Mouse (Mus musculus) cerebellum, adult 11-12 months (tissue): ENCODE measurements around the gene Slc22a20.
A peak's percentile ranks its signal among the peaks of the same experiment; 100 is the strongest.

Experiments
- DNase-seq: peaks from one replicate; pipeline ENCODE4 v3.0.0; 2022

The Slc22a20 gene

DNA sequence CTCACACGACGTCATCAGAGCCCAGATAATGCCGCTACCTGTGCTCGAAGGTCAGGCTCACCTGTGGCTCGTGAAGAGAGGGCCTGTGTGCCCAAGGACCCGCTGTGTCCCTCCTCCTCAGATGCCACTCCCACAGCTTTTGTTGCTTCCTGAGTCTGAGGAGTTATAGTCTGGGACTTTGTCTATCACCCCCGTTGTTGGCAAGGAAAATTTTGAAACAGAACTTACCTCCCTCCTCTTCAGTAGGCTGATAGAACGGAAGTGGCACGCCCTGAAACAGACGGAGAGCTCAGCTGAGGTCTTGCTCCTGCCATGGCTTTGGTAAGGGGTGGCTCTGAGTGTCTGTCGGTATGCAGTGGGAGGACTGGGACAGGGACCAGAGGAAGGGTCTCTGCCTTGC is 35.7 kb downstream of the Slc22a20 start:
- DNase-seq = no peak

DNA sequence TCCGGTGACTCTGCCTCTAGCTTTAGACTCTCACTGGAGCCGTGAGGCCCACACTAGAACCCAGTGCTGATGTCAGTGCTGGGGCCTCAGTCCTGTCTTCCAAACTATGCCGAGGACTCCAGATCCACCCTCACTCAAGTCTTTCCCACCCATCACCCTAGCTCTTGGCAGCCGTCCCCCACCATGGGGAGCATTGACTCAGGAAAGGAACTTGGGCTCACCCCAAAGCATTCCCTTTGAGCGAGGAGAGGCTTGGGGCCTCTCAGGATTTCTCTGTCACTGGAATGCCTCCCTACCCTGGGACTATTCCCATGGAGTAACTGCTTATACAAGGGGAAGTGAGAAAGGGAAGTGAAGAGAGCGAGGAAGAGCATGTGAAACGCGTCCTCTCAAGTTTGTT is 40.1 kb downstream of the Slc22a20 start:
- DNase-seq = no peak

DNA sequence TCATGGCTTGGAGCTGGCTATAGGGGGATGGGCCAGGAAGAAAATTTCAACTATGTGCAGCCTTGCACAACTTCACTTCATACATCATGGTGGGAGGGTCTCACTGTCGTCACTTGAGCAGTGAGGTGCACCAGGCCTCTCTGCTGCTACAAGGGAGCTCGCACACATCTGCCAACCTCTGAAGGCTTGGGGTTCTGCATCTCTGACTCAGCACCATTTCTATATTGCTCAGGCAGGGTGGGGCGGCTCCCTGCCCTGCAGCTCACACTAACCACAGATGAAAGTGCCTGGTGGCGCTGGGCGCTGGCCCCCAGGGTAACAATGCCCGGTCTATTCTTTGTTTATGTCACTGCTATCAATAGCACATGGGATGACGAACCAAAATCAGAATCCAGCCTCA is 40.9 kb downstream of the Slc22a20 start:
- peak; percentile 41 for DNase-seq

DNA sequence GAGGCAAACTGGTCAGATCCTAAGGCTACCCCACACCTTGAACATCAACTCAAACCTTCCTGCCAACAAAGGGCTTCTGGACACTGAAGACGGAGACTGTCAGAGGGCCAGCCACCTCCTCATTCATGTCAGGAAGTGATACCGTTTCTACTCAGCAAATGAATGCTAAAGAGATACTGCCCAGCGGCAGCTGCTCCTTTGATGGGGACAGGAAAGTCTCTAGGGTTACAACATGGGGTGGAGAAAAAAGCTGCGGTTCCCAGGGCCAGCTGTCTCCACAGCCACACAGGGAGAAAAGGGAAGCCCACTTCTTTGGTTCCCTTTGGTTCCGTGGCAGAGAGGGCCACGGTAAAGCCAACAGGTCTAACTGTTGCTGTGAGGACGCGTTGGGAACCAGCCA is 41.8 kb downstream of the Slc22a20 start:
- no peak for DNase-seq

DNA sequence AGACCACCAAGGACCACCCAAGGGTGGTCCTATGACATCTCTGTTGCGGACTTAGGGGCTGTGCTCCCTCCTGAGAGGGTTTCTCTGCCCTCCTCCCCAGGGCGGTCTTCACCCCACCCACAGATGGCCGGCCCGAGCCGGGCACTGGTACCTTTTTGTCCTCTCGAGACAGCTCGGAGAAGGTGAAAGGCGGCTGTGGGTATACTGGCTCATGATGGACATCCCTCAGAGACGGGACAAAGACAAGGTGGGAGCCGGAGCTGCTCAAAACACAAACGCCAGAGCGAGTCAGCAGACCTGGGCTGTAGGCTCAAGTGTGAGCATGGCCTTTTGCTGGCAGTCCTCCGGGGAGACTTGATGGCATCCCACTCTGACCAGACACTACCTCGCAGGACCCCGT is 42.5 kb downstream of the Slc22a20 start:
- no peak for DNase-seq

DNA sequence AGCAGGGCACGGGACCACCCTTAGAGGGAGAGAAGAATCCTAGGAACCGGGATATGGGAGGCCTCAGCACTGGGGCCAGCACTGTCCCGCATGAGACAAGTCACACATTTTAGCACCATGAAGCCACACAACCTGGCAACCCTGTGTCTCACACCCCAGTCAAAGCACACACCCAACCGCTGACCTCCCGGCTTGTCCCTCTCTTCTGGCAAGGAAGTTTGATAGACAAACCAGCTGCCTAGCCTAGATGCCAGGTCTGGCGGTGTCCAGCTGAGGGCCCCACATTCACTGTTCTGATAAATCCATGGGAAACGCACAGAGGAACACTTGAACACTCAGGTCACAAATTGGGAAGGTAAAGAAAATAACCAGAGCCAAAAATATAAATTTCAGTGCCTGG is 43.4 kb downstream of the Slc22a20 start:
- DNase-seq = no peak

DNA sequence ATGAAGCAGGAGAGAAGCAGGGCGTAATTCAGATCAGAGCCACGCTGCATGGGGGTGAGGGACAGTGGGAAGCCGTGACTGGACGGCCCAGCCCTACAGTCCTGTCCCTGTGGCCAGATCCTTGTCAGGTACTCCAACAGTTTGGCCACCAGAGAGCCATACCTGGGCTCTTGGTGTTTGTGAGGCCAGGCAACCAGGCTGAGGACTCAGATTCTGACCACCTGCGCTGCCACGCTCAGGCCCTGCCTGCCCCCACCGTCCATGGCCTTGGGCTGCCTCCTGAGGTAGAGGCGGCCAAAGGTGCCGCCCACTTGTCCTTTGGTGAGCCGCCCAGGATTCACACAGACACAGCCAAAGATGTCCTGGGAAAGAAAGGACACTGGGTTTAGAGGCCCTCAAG is 45.3 kb downstream of the Slc22a20 start:
- peak; percentile 49 for DNase-seq

DNA sequence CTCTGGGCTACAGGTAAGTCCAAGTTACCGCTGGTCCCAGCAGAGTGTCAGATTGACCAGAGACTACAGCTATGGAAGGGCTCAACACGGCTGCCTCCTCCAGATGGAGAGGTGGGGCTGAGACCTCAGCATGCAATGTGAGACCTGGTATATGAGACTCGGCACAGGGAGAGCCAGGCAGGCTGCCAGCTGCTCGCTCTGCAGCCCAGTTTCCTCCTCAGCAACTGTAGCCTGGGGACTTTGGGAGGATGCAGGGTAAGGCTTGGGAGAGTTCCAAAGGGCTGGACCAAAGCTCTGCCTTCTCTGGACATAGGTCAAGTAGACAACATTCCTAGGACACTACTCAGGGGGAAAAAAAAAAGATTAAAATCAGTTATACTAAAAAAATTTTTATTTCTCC is 45.8 kb downstream of the Slc22a20 start:
- peak; percentile 93 for DNase-seq

DNA sequence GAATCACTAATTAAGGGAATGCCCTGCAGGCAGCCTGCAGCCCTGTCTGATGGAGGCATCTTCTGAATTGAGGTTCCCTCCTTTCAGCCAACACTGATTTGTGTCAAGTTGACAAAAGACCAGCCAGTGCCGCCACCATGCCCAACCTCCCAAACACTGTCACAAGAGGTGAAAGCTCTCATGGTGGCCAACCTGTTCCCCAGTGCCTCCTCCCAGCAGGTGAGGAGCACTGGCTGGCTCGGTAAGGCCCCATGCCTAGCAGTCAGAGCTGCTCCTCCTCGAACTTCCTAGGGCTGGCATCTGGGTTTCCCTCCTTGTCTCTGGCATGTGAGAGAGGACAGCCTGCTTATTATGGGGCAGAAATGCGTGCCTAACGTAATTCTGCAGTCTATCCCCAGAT is 46.2 kb downstream of the Slc22a20 start:
- DNase-seq = peak; percentile 57

DNA sequence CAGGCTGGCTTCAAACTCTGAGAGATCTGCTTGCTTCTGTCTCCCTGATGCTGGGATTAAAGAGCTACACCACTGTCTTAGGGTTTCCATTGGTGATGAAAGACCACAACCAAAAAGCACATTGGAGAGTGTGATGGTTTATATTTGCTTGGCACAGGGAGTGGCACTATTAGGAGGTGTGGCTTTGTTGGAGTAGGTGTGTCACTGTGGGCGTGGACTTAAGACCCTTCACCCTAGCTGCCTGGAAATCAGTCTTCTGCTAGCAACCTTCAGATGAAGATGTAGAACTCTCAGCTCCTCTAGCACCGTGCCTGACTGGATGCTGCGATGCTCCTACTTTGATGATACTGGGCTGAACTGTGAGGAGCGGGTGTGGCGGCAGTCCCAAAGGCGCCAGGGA is 47.4 kb downstream of the Slc22a20 start:
- DNase-seq = no peak

DNA sequence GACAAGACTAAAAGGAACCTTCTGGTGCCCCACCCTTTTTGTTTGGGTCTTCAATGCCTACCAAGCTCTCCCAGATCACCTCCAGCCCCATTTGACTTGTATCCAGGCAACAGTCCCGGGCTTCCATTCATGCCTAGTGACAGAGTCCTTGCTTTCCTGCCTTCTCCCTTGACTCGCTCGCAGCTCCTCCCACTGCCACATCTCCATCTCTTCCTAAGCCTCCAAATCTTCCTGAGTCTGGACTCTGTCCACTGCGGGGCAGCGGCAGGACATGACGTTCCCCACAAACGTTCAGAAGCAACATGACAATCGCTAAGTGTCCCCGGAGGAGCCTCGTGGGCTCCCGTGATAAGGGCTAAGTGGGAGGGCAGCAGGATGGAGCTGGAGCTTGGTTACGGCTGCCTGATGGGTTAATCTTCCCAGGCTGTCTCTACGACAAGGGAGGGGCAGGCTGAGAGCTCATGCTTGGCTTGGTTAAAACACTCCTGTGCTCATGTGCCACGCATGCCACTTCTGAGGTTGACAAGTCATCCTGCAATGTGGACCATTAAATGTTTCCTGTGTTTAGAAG is 48.0 kb downstream of the Slc22a20 start:
- no peak for DNase-seq

DNA sequence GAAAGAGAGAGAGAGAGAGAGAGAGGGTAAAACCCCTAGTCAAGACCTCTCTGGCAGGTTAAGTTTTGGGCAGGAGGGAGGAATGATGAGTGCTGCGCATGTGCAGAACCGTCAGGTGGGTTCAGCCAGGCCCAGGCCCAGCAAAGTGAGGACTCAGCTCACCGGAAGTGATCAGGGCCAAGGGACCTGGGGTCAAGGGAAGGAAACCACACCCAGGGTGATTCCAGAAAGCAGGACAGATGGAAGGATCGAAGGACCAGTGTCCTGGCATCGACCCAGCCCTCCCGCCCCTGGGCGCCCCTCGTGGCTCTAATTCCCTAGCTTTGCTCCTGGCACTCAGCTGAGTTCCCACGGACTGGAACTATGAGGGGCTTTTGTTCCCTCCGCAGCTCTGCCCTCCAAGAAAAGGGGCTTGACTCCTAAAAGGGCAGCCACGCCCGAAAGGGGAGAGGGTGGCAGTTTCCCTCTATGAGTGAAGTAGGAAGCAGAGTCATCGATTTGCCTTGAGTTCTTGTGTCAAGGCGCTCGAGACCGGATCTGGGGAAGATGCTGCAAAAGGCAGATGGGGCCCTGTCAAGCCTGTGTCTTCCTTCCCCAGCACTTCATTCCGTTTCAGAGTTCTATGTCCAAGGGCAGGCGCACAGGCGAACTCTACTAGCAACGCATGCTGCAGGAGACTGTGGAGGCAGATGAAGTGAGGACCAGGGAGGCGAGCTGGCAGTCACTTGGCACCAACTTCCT is 48.7 kb downstream of the Slc22a20 start:
- peak; percentile 23 for DNase-seq

DNA sequence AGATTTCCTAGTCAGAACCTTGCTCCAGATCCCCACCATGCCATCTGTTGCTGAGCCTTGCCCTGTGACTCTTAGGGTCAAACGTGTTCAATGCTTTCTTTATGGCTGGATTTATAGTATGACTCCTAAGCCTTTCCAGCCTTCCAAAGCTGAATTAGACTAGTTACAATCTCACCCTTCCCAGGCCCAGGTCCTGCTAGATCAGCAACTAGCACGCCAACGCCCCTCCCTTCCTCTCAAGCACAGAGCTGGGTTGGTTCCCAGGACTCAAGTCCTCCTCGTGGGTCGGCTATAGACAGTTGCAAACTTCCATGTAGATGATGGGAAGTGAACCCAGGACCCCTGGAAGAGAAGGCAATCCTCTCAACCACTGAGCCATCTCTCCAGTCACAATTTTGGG is 50.3 kb downstream of the Slc22a20 start:
- DNase-seq = no peak

DNA sequence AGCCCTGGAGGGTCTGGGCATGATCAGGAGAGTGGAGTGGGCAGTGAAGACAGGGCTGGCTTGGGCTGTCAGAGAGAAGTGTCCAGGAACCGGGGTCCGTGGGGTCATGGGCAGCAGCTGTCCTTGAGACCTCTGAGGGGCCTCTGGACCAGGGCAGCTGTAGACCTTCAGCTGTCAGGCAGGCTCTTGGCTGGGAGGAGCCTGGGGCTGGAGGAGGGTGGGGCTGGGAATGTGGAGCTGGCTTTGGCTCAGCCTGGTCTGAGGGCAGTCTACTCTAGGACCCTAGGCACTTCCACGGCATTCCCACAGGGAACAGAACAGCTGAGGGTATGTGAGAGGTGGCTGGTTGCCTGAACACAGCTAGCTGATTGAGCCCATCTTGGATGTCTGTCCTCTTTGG is 50.7 kb downstream of the Slc22a20 start:
- DNase-seq = no peak

DNA sequence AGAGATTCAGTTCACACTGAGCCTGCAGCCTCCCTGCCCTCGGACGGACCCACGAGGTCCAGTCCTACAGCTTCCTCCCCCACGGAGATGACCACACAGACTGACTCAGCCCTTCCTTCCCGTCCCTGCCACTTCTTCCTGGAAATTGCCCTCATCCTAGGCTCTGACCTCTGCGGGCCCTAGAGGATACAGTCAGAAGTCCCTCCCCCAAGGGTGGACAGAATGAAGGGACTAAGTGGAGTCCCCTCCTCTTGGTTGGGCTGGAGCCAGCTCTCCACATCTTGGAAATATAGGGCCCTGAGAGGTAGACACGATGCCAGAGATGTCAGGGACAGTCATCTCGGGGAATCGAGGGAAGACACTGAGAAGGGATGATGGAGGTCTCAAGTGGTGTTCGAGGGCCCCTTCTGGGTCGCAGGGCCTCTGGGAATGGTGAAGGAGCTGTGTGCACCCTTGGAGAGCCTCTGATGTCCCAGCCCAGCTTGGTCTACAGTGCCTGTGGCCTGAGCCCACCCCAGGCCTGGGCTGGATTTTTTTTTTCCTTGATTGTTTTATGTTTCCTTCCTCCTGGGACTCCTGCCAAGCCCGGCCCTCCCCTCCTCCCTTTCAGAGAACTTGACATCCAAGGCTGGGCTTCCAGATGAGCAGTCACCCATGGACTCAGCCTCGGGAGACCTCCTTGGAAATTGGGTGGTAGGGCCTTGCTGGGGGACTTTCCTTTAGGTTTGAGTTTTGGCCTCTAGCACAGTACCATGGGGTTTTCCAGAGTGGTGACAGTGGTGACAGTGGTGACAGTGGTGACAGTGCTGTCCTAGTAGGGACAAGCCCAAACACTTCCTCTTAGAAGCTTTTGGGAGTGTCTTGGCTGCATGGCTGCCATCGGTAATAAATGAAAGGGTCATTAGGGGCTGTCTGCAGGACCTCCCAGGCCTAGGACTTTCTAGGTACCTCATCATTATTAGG is 56.0 kb downstream of the Slc22a20 start:
- no peak for DNase-seq

DNA sequence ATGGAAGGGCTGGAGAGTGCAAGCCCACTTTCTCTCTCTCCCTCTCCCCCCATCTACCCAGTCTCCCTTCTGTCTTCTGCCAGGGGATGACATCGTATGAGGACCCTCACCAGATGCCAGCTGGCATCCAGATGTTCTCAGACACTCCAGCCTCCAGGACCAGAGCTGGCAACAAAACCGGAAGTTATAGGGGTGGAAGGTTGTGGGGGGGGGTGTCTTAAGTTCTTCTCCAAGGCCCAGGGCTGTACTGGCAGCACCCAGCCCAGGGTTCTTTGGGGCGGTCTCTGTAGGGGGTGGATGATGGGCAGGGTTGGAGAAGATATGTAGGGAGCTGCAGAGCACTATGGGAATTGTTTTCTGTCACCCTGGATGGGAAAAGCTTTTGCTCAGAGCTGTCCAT is 57.4 kb downstream of the Slc22a20 start:
- no peak for DNase-seq

DNA sequence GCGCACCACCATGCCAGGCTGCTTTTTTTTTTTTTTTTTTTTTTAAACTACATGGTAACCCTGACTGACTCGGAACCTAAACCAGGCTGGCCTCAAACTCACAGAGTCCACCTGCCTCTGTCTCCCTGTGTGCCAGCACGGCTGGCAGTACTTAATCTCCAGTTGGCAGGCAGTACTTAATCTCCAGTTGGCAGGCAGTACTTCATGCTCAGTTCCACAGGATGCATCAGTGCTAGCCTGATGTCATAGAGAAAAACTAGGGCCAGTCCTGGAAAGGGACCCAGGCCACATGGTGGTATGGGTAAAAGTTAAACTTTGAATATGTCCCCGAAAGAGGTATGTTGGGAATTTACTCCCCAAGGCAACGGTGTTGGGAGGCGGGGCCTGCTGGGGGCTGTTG is 57.8 kb downstream of the Slc22a20 start:
- DNase-seq = no peak

DNA sequence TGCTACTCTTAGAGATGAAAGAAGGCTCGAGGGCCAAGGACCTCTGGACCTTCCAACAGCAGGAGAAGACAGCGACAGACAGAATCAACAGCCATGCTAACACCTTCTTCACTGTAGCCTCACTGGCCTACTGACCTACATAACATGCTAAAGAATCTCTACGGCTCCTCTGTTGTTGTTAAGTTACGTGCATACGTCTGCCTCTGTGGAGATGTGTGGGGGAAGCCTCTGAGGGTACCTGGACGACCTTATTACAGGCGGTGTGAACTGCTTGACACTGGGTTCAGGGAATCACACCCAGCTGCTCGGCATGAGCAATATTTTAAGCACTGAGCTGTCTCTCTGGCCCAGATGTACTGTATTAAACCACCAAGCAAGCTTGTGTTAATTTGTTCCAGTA is 58.4 kb downstream of the Slc22a20 start:
- no peak for DNase-seq

DNA sequence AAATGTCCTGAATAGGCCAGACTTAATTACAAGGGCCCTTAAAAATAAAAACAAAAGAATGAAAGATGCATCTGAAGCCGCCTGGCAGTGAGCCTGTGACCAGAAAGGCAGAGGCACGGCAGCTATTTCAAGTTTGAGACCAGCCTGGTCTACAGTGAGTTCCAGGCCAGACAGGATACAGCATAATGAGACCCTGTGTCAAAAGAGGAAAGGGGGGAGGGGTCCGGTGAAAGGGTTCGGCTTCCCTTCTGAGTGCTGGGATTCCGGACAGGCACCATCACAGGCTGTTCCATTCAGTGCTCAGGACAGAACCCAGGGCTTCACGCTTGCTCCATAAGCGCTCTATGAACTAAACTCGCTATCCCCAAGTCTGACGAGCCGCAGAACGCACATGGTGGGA is 58.9 kb downstream of the Slc22a20 start:
- no peak for DNase-seq

DNA sequence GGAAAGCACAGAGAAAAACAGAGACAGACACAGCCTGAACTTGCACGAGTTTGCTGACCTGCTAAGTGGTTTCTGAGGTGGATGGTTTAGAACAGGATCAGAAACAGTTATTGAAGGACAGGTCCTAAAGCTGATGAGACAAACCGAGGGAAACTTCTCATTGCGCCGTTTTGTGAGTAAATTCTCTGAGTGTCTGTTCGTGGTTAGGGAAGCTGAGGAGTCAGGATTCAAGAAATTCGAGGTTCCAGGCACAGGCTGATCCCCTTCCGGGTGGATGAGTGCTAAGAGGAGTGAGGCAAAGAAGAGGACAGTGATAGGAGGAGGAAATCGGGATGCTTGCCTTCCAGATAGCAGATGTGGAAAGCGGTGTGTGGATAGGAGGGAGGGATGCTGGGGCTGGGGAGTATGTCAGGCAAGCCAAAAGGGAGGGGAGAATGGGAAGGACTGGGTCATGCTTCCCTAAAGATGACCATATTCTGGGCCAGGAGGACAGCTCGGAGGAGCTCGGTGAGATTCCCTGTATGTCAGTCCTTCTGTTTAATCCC is 60.6 kb downstream of the Slc22a20 start:
- no peak for DNase-seq

DNA sequence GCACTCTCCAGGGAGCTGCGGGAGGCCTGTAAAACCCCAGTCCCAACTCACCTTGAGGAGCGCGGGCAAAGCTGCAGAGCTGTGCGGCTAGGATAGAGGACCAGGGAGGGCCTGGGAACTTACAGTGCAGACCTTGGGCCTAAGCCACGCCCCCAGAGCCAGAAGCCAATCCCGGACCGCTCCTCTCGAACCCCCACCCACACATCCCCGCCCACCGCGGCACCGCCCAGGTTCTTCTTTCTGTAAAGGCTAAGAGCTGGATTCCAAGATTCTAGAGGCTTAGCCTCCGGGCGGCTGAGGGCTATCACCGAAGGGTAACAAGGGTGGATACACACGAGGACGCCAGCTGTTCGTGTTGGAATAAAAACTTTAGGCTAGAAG is 61.2 kb downstream of the Slc22a20 start, which contains the start of gene Cdc42ep2:
TSS of gene Cdc42ep2 (minus strand) at position 104 of the 381 bp plus-strand sequence.
- DNase-seq = peak; percentile 95

DNA sequence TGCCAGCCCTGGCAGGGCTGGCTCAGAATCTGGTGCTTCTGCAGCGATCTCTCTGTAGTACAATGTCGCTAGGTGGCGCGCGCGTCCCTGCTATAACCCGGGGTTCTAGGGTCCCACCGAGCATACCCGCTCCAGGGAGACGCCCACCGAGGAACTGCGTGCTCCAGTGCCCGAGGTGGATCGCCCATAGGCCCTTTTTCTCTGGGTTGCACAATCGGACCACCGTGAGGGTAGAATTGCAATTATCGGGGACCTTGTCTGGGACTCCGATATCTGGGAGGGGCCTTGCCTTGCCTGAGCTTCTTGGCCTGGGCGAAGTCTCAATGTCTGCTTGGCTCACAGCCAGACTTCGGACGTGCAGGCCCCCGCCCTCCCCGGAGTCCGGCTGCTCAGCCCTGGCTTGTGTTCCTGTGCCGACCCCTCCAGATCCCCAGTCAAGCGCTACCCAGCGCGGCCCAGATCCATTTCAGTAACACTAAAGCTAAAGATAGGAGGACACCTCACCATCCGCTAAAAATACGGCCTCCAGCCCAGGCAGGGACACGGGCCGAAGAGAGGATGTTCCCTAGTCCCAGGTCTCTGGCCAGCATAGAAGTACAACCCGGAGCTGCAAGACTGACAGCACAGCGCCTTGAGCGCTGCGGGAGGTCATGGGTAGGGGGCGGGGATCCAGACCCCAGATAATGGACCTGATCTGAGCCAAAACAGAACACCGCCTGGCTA is 61.8 kb downstream of the Slc22a20 start:
- peak; percentile 81 for DNase-seq

DNA sequence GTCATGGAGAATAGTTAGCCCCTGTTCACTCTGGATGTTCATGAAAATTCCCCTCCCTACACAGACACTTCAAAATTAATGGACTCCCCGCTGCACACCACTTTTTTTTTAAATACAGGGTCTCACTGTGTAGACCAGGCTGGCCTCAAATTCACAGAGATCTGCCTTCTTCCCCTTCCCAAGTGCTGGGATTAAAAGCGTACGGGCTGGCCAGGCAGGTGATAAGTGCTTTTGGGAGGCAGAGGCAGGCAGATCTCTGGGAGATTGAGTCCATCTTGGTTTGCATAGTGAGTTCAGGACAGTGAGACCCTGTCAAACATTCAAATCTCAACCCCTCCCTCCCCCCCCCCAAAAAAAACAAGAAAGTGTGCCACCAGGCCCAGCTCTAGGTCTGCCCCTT is 63.0 kb downstream of the Slc22a20 start:
- no peak for DNase-seq
